Mouse (Mus musculus) right cerebral cortex, postnatal 10 days (tissue): ENCODE results near the gene Gcsh.

Source experiments
- DNase-seq, 2 experiments: peaks; one replicate each; pipeline ENCODE4 v3.0.0; 2021; ENCODE audit warnings: low spot score in 2 of 2

Gene Gcsh

DNA sequence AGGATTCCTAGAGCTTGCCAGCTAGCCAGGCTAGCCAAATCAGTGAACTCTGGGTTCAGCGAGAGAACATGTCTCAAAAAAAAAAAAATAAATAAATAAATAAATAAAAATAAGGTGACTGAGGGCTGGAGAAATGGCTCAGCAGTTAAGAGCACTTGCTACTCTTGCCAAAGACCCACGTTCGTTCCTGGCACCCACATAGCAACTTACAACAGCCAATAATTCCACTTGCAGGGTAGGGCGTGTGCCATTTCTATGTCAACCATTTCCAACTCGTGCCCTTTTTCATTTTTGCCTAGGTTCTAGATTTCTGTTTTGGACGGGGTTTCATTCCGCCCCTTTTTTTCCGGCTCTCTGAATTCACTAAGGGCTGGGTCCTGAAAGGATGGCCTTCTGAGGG is 15.3 kb downstream of the Gcsh start:
- DNase-seq = no peak

GRCm38 (mm10) chr8:116975606-116976005 is 17.7 kb downstream of the Gcsh start:
- DNase-seq = no peak

DNA sequence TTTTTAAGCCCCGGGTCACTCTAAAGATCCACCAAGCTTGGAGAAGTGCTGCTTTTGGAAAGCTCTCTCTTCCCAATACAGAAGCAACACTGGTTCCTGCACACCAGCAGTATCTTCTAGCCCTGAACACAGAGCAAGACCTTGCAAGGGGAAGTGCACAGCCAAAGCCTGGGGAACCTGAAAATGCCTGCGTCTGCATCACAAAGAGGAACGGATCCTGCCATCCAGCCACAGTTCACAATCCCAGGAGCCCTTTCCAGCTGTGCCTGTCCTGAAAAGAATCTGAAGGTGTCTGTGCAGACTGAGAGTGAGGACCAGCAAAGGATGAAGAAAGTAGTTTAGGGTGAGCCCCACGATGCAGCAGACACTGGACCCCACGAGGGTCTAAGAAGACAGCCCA is 18.3 kb downstream of the Gcsh start:
- DNase-seq = no peak

- DNase-seq = no peak
Measured at GRCm38 (mm10) chr8:116969531-116969930, 23.8 kb downstream of the Gcsh start.

- peak; percentile 87 to 92 for DNase-seq
Measured at GRCm38 (mm10) chr8:116954415-116954814, 38.9 kb downstream of the Gcsh start.

DNA sequence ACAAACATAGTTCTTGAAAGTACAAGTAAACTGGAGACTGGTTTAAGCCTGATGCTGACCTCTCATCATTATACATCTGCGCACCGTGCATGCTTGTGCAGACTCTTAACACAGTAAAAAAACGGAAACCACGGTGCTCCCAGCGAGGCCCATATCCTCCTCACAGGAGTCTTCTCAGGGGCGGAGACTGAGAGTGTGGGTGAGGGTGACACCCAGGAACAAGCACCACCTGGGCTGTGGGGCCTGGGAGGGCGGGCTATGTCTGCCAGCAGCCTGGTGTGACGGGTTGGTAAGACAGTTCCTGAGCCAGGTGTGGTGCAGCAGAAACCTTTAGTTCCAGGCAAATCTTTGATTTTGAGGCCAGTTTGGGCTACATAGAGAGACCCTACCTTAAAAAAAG is 40.9 kb downstream of the Gcsh start:
- DNase-seq = no peak

DNA sequence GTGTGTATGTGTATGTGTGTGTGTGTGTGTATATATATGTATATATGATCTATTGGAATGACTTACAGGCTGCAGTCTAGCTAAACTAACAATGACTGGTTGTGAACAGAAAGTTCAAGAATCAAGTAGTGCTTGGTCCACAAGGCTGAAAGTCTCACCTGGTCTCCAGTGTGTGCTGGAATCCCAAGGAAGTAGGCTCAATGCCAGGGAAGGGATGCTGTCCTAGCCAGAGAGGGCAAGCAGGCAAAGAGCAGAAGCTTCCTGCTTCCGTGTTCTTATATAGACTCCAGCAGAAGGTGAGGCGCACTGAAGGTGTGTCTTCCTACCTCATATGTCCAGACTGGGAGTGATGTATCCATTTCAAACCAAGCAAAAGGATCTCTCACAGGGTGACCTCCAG is 41.6 kb downstream of the Gcsh start:
- DNase-seq = no peak

- no peak for DNase-seq
Measured at GRCm38 (mm10) chr8:116951369-116951768, 42.0 kb downstream of the Gcsh start.

GRCm38 (mm10) chr8:116947589-116947988 is 45.7 kb downstream of the Gcsh start:
- no peak for DNase-seq

- no peak for DNase-seq
Measured at GRCm38 (mm10) chr8:116946851-116947250, 46.5 kb downstream of the Gcsh start.

DNA sequence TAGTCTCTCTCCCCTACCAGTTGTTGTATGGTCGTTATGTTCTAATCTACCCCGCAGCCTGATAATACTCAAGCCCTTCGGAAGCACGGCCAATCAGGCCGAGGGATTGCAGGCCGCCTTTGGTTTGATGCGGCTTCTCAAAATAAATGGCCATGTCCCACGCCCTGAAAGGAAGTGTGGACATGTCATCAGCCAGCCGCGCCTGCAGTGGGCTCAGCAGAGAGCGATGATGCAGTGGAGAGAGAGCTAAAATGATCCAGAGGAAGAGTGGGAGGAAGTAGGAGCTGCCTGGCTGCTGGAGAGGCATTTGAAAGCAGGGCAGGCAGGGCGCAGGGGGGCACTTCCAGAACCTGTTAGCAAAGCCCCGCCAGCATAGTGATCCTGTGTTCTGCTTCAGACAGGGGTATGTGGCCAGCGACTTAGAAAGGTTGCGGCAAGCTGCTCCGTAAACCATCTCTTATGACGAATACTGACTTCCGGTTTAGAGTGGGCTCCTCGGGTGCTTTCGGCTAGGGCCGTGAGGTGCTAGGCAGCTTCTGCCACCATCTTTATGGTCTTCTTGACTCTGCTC is 47.0 kb downstream of the Gcsh start:
- DNase-seq = peak; percentile 36 to 51

DNA sequence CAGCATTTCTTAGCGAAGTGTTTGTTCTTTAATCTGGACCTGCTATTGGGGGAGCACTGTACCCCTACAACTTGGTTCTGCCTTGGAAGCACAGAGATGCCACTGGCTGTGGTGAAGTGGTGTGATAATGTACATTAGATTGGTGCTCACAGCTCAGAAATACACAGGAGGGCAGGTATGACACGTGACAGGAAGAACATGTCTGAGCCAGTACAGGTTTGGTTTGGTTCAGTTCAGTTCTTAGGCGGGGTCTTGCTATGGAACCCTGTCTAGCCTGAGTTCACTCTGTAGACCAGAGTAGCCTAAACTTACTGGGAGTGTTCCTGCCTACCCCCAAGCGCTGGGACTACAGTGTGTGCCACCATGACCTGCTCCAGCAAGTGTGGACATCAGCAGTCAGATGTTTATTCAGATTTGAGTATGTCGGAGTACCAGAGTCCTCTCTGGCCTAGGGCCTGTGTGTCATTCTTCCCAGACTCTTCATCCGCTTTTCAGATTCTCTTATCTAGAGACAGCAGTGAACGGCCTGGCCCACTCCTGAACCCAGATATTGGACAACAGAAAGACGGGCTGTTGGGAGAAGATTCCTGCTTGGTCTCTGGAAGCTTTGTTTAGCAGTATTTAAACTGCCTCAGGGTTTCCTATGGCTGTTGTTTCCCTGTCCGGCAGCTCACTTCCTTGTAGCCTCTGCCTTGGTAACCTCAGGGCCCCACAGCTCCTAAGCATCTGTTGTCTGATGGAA is 48.0 kb downstream of the Gcsh start:
- no peak for DNase-seq

DNA sequence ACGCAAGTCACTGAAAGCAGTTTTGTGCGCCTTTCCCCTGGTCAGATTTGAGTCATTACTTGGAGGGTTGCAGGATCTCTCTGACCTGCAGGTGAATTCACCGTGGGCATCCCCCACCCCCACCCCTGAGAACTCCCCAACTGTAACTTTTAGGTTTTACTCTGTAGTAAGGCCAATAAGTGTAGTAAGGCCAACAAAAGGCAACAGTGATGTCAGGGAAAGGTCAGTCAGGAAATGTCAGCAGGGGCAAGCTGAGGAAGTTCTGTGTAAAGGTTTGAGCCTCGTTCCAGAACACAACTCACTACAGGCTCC is 49.0 kb downstream of the Gcsh start:
- no peak for DNase-seq

DNA sequence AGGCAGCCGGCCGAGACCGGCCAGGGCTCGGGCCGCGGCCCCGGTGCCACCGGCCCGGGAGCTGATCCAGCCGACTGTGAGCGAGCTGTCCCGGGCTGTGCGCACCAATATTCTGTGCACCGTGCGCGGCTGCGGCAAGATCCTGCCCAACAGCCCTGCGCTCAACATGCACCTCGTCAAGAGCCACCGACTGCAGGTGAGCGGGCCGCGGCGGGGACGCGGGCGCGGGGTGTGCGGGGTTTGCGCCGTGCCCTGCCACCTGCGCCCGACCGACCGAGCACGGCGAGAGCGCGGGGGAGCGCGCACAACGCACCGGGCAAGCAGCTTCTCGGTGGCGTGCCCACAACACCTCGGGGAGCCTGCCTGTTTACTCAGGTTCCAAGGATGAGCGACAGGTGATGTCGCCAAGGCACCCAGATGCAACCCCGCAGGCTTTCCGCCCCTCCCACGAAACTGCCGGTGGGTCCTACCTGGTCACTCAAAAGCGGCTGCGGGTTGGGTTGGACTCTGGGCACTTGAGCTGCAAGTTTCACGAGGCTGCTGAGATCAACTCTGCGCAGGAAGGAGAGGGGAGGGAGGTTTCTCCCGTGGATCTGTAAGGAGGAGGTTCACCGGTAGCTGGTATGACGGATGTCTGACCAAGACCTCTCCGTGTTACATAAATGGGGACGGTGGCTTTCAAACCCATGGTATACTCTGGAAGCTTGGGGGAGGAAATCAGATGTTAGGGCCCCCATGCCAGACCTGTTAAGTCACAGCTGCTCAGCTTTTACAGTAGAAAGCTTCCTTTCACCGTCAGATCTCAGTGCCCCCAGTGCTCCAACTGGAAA is 49.6 kb downstream of the Gcsh start:
- DNase-seq = peak; percentile 35 to 43

DNA sequence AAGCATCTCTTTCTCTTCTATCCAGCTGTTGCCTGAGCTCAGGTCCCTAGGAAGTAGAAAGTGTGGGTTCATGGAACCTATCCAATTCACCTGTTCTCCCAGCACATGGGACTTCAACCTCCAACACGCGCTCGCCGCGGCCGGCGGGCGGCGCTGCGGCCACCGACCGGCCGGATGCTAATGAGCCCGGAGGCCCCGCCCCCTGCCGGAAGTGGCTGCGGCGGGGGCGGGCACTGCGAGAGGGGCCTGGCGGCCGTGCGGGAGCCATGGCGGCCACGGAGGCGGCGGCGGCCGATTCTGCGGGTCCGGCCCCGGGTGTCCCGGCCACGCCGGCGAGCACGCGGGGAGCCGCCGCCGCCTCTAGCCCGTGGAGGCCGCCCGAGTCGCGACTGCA is 50.2 kb downstream of the Gcsh start, which contains the start of gene Atmin:
TSS of gene Atmin (plus strand) at position 233 of the 394 bp plus-strand sequence.
- DNase-seq = peak; percentile 87 to 91

DNA sequence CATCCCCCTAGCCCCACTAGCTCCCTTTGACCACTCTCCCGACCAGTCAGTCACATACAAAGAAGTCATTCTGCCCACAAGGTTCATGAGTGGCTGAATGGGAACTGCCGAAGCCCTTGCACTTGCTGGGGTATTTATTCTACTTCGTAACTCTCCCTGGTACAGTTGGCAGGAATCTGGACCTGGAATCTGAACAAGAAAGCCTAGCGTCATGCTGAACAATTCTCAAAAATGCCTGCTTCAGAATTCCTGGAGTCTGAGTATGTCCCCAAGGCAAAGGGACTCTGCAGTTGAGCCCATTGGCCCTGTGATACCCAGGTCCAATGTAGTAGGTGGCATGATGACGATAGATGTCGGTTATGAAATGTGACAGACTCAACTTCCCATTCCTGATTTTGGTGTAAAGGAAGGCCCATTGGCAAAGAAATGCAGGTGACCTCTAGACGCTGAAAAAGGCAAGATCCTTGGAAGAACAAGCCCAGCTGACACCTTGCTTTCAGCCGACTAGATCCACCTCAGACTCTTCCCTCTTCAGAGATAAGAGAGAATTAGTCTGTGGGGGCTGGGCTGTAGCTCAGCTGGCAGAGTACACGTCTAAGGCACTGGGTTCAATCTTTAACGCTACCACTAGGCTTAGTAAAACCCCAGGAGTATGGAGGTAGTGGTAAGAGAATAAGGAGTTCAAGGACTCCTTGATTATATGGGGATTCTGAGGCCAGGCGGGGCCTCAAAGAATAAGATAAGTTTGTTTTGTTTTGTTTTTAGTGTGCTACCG is 50.9 kb downstream of the Gcsh start:
- DNase-seq = no peak

GRCm38 (mm10) chr8:116935506-116935905 is 57.8 kb downstream of the Gcsh start:
- DNase-seq = no peak

DNA sequence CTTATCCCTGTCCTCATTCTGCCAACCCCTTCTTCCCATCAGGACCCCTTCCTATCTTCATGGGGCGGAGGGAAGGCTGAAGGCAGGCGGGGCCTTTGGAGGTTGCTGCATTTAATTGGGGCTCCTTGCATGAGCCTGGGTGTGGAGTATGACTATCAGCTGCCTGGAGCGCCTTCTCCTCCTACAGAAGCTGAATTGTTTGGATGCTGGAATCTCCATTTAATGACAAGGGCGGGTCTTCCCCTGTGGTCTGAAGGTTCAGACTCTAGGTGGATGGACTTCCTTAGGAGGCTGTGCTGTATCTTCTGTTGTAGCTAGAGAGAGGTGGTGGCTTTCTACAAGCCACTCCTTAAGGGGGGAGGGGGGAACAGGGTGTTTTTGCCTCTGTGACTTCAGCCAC is 58.4 kb downstream of the Gcsh start:
- no peak for DNase-seq
